In genomic region chr16:89738963-89739362, GRCm38 (mm10) we compare ENCODE assay signal across 12 mouse cellular contexts.
DNase-seq lines count a peak whose midpoint lies in the region; ATAC-seq lines count a peak whose summit lies in the region.
"Had no signal": no experiment of that assay in that cellular context is flagged by ENCODE, and none has a peak within 500 bp of the region (broad histone marks: within the 10 kb centered on the region; RNA-seq: fewer than 3 reads in every experiment).

No protein-coding gene starts in this region.

- H3K4me1 ChIP-seq in neural tube, embryonic 12.5 days, result no peaks in the 10 kb centered on the region
- H3K4me1 ChIP-seq in hindbrain, embryonic 14.5 days (replicated peaks; ENCODE audit: control insufficient read depth, insufficient read depth, low read length), result no peaks in the 10 kb centered on the region
- H3K4me1 ChIP-seq in midbrain, embryonic 15.5 days, result peaks cover 3% of the 10 kb centered on the region; the same call in 1 of the 2 replicates

- H3K9me3 ChIP-seq in neural tube, embryonic 12.5 days, result no peaks in the 10 kb centered on the region
- no peaks in the 10 kb centered on the region for H3K9me3 ChIP-seq in hindbrain, embryonic 14.5 days (ENCODE audit: control insufficient read depth, low read length)
- H3K9me3 ChIP-seq in midbrain, embryonic 15.5 days, result no peaks in the 10 kb centered on the region
- H3K9me3 ChIP-seq: embryonic facial prominence, embryonic 10.5 days had no signal

- H3K4me2 ChIP-seq in neural tube, embryonic 12.5 days (replicated peaks), result no peak overlapping the region
- H3K4me2 ChIP-seq in hindbrain, embryonic 14.5 days (replicated peaks), result no peak overlapping the region
- no peak overlapping the region for H3K4me2 ChIP-seq in midbrain, embryonic 15.5 days

- H3K4me3 ChIP-seq in neural tube, embryonic 12.5 days, result no peak overlapping the region
- no peak overlapping the region for H3K4me3 ChIP-seq in hindbrain, embryonic 14.5 days (replicated peaks; ENCODE audit: low read length)
- no peak overlapping the region for H3K4me3 ChIP-seq in midbrain, embryonic 15.5 days
- H3K4me3 ChIP-seq: embryonic facial prominence, embryonic 10.5 days had no signal

- H3K36me3 ChIP-seq in neural tube, embryonic 12.5 days, result no peaks in the 10 kb centered on the region
- no peaks in the 10 kb centered on the region for H3K36me3 ChIP-seq in hindbrain, embryonic 14.5 days (replicated peaks; ENCODE audit: control insufficient read depth, insufficient read depth)
- no peaks in the 10 kb centered on the region for H3K36me3 ChIP-seq in midbrain, embryonic 15.5 days (replicated peaks)
- H3K36me3 ChIP-seq: embryonic facial prominence, embryonic 10.5 days had no signal

- no peaks in the 10 kb centered on the region for H3K27me3 ChIP-seq in neural tube, embryonic 12.5 days (replicated peaks)
- no peaks in the 10 kb centered on the region for H3K27me3 ChIP-seq in hindbrain, embryonic 14.5 days (ENCODE audit: control insufficient read depth, insufficient read depth, low read length)
- H3K27me3 ChIP-seq in midbrain, embryonic 15.5 days (replicated peaks), result no peaks in the 10 kb centered on the region

- 16% methylated on average over 6 of the region's 6 CpGs for WGBS in neural tube, embryonic 12.5 days
- WGBS in hindbrain, embryonic 14.5 days, result 6% methylated on average over 6 of the region's 6 CpGs
- 2% methylated on average over 6 of the region's 6 CpGs for WGBS in midbrain, embryonic 15.5 days

- H3K27ac ChIP-seq in neural tube, embryonic 12.5 days, result no peak overlapping the region
- no peak overlapping the region for H3K27ac ChIP-seq in hindbrain, embryonic 14.5 days
- H3K27ac ChIP-seq in midbrain, embryonic 15.5 days, result 0 out of 2 replicates have a peak overlapping the region, but pooled peaks have one; percentile 0
- H3K27ac ChIP-seq: embryonic facial prominence, embryonic 10.5 days; kidney, postnatal 0 days; liver, embryonic 14.5 days had no signal

- ATAC-seq in neural tube, embryonic 12.5 days (ENCODE audit: low FRiP score, low read depth), result peak; percentile 48; the same call in 1 of the 2 replicates
- ATAC-seq in hindbrain, embryonic 14.5 days (ENCODE audit: low FRiP score), result peak; percentile 31; the same call in 1 of the 2 replicates
- ATAC-seq in midbrain, embryonic 15.5 days (replicated peaks), result peak; percentile 87

- H3K9ac ChIP-seq in neural tube, embryonic 12.5 days, result no peak overlapping the region
- H3K9ac ChIP-seq in hindbrain, embryonic 14.5 days, result no peak overlapping the region
- H3K9ac ChIP-seq in midbrain, embryonic 15.5 days, result no peak overlapping the region
- H3K9ac ChIP-seq: liver, embryonic 14.5 days had no signal

- intact Hi-C loops in left cerebral cortex, postnatal 4 days (cut with DNase I), result no loop called here

- DNase-seq in neural tube, embryonic 10.5 days (ENCODE audit: extremely low spot score, low spot score), result no peak
- peak; percentile 33 for DNase-seq in hindbrain, embryonic 14.5 days (ENCODE audit: low spot score)
- DNase-seq in gastrocnemius, postnatal 4 days (ENCODE audit: low spot score in 2 of 2), result no peak
- DNase-seq in spleen, adult 18-20 months, result no peak
- no peak for DNase-seq in left cerebral cortex, postnatal 4 days
- DNase-seq: heart, postnatal 4 days; right cerebral cortex, postnatal 14 days had no signal

Comparison
In these comparisons a context has a peak if more than half of its experiments do, and no peak if none do; other contexts are left out.
1. ATAC-seq: peak in every context shown above with its lines; median percentile 87 in midbrain, embryonic 15.5 days; 48 in neural tube, embryonic 12.5 days; 31 in hindbrain, embryonic 14.5 days.